Mouse (Mus musculus): Measurements from ENCODE around the gene Fgf2.

DNA sequence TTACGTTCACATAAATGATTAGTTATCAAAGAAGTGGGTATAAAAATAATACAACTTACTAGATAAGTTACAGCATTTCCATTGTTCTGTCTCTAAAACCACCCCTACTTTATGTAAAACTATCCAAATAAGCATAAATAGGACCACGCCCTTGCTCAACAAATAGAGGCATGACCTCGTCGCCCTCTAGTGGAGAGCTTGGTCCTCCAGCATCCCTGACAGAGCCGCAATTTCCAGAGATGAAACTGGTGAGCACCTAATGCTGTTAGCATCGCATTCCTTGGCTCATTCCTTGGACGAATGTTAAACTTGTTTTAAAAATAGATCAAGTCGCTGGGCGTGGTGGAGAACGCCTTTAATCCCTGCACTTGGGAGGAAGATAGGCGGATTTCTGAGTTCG is 45.5 kb upstream of the Fgf2 start:
- peak; percentile 70 for TF ChIP-seq CTCF (IDR thresholded peaks at IDR 0.05; ENCODE audit: borderline replicate concordance, extremely low read depth, insufficient read depth, insufficient read length)
- no peak for TF ChIP-seq POLR2A (IDR thresholded peaks at IDR 0.05; ENCODE audit: borderline replicate concordance, extremely low read depth, insufficient read depth, insufficient read length, poor library complexity, severe bottlenecking)

All from brain, embryonic 14.5 days (tissue).